Comparison of ENCODE assay signal across 8 mouse cellular contexts in genomic region chr13:52702201-52702611, GRCm38 (mm10).
DNase-seq lines count a peak whose midpoint lies in the region; ATAC-seq and TF ChIP-seq lines count a peak whose summit lies in the region.

No protein-coding gene starts in this region.

- WGBS in heart, embryonic 13.5 days = 48% methylated on average over 15 of the region's 15 CpGs
- WGBS in embryonic facial prominence, embryonic 12.5 days = 9% methylated on average over 15 of the region's 15 CpGs

- no peak overlapping the region for H3K27ac ChIP-seq in heart, embryonic 13.5 days (replicated peaks)
- H3K27ac ChIP-seq in CH12.LX (ENCODE audit: insufficient read depth, low read depth) = no peak overlapping the region
- no peak overlapping the region for H3K27ac ChIP-seq in embryonic facial prominence, embryonic 12.5 days

- 0 out of 2 replicates have a peak overlapping the region, but pooled peaks have one; percentile 7 for H3K4me2 ChIP-seq in heart, embryonic 13.5 days
- peak overlapping the region; percentile 63 for H3K4me2 ChIP-seq in CH12.LX (ENCODE audit: insufficient read depth, low read depth, poor library complexity, severe bottlenecking)
- peak overlapping the region; percentile 31; the same call in 1 of the 2 replicates for H3K4me2 ChIP-seq in embryonic facial prominence, embryonic 12.5 days (replicated peaks)

- peaks cover 7% of the 10 kb centered on the region for H3K4me1 ChIP-seq in heart, embryonic 13.5 days
- peaks cover 3 to 21% of the 10 kb centered on the region in 2 experiments; a peak in 3 of 4 replicates for H3K4me1 ChIP-seq in CH12.LX (ENCODE audit: control insufficient read depth in 1 of 2, insufficient read depth in 2 of 2)
- H3K4me1 ChIP-seq in embryonic facial prominence, embryonic 12.5 days = peaks cover 11% of the 10 kb centered on the region

- TF ChIP-seq POLR2A in CH12.LX (IDR thresholded peaks at IDR 0.05; ENCODE audit: low read depth, low read length) = no peak

- no peak overlapping the region for H3K9ac ChIP-seq in heart, embryonic 13.5 days
- no peak overlapping the region for H3K9ac ChIP-seq in CH12.LX (ENCODE audit: insufficient read depth, low read depth)
- no peak overlapping the region for H3K9ac ChIP-seq in embryonic facial prominence, embryonic 12.5 days

- no peaks in the 10 kb centered on the region for H3K79me2 ChIP-seq in CH12.LX (replicated peaks; ENCODE audit: control insufficient read depth, extremely low read depth, insufficient read depth, poor library complexity, severe bottlenecking)

- no peak; the same call in 1 of the 2 replicates for TF ChIP-seq RAD21 in CH12.LX (IDR thresholded peaks at IDR 0.05; ENCODE audit: low read depth, low read length)

- dilution Hi-C loops in CH12.LX (cut with MboI; ENCODE audit: extremely low pct_ligation_motif_present, extremely low pct_unique_long_range_greater_than_20kb, low sequenced_read_pairs) = no loop called here

- no peaks in the 10 kb centered on the region for H3K9me3 ChIP-seq in heart, embryonic 13.5 days
- H3K9me3 ChIP-seq in CH12.LX (replicated peaks; ENCODE audit: low read length) = no peaks in the 10 kb centered on the region
- no peaks in the 10 kb centered on the region for H3K9me3 ChIP-seq in embryonic facial prominence, embryonic 12.5 days

- no peak for DNase-seq in heart, adult 8-10 months (ENCODE audit: low spot score)
- peak; percentile 25 for DNase-seq in CH12.LX (ENCODE audit: extremely low read depth)
- DNase-seq in lung, postnatal 36 days = peak; percentile 15
- DNase-seq in left cerebral cortex, adult 9 months (ENCODE audit: low spot score in 2 of 2) = no peak
- no peak for DNase-seq in right cerebral cortex, adult 18-20 months
- DNase-seq in spleen, adult 18-20 months = no peak

- TF ChIP-seq CTCF in CH12.LX (conservative IDR thresholded peaks at IDR 0.05 in 1 of 2, IDR thresholded peaks at IDR 0.05 in 1 of 2; ENCODE audit: low read depth in 2 of 2, low read length in 2 of 2) = no peak

- in situ Hi-C loops in CH12.LX (cut with MboI; ENCODE audit: low pct_ligation_motif_present, low pct_unique_long_range_greater_than_20kb, low sequenced_read_pairs) = loop anchor here (10.0 kb wide), 1 partner anchor 393 kb away; no protein-coding TSS in a partner anchor

- no peaks in the 10 kb centered on the region for H3K27me3 ChIP-seq in heart, embryonic 13.5 days (replicated peaks)
- H3K27me3 ChIP-seq in CH12.LX (replicated peaks) = peaks cover 3% of the 10 kb centered on the region
- no peaks in the 10 kb centered on the region for H3K27me3 ChIP-seq in embryonic facial prominence, embryonic 12.5 days

- ATAC-seq in heart, embryonic 13.5 days (ENCODE audit: extremely low read depth, insufficient number of reproducible peaks, low FRiP score, low TSS enrichment) = no peak
- ATAC-seq in embryonic facial prominence, embryonic 12.5 days (ENCODE audit: insufficient number of reproducible peaks, insufficient read depth, low FRiP score, low TSS enrichment) = 0 out of 2 replicates have a peak, but pooled peaks have one; percentile 56

- no peaks in the 10 kb centered on the region for H3K36me3 ChIP-seq in heart, embryonic 13.5 days
- no peaks in the 10 kb centered on the region for H3K36me3 ChIP-seq in CH12.LX (replicated peaks in 1 of 2; ENCODE audit: control insufficient read depth in 1 of 2, insufficient read depth in 1 of 2, low read length in 1 of 2)
- no peaks in the 10 kb centered on the region for H3K36me3 ChIP-seq in embryonic facial prominence, embryonic 12.5 days

- no peak overlapping the region for H3K4me3 ChIP-seq in heart, embryonic 13.5 days
- no peak overlapping the region for H3K4me3 ChIP-seq in CH12.LX (replicated peaks in 1 of 3; ENCODE audit: low read depth in 2 of 3, low read length in 2 of 3, poor library complexity in 1 of 3)
- no peak overlapping the region for H3K4me3 ChIP-seq in embryonic facial prominence, embryonic 12.5 days

- TF ChIP-seq EP300 in CH12.LX (IDR thresholded peaks at IDR 0.05; ENCODE audit: low read length) = no peak

TF ChIP-seq in CH12.LX, 34 proteins besides CTCF, POLR2A, EP300 and RAD21:
- TF ChIP-seq CHD1 (IDR thresholded peaks at IDR 0.05; ENCODE audit: low read depth, low read length) (no peak), USF2 (conservative IDR thresholded peaks at IDR 0.05; ENCODE audit: low read depth, low read length) (no peak), KAT2A (IDR thresholded peaks at IDR 0.05; ENCODE audit: insufficient replicate concordance, low read length) (no peak), ZKSCAN1 (IDR thresholded peaks at IDR 0.05; ENCODE audit: borderline replicate concordance, low read depth, low read length) (no peak), ELF1 (IDR thresholded peaks at IDR 0.05; ENCODE audit: low read depth, low read length) (peak; percentile 13; the same call in 1 of the 2 replicates), JUND (conservative IDR thresholded peaks at IDR 0.05; ENCODE audit: low read depth, low read length) (no peak), POLR2AphosphoS2 (IDR thresholded peaks at IDR 0.05; ENCODE audit: low read depth, low read length) (no peak), E2F4 (IDR thresholded peaks at IDR 0.05; ENCODE audit: insufficient replicate concordance, low read depth, low read length) (no peak), PAX5 (IDR thresholded peaks at IDR 0.05; ENCODE audit: low read length) (no peak), ETS1 (conservative IDR thresholded peaks at IDR 0.05; ENCODE audit: low read depth, low read length) (peak; percentile 60), TBP (conservative IDR thresholded peaks at IDR 0.05; ENCODE audit: low read depth, low read length) (no peak), HCFC1 (IDR thresholded peaks at IDR 0.05; ENCODE audit: low read depth, low read length) (no peak), GABPA (IDR thresholded peaks at IDR 0.05; ENCODE audit: insufficient replicate concordance, low read depth, low read length) (no peak), MXI1 (IDR thresholded peaks at IDR 0.05; ENCODE audit: low read depth, low read length) (no peak), BHLHE40 (IDR thresholded peaks at IDR 0.05; ENCODE audit: low read depth, low read length) (peak; percentile 76), MAX (IDR thresholded peaks at IDR 0.05; ENCODE audit: low read length) (no peak), MEF2A (IDR thresholded peaks at IDR 0.05; ENCODE audit: borderline replicate concordance, low read depth, low read length) (peak; percentile 40; the same call in 1 of the 2 replicates), TCF12 (IDR thresholded peaks at IDR 0.05; ENCODE audit: low read depth, low read length) (peak; percentile 28; the same call in 1 of the 2 replicates), NELFE (IDR thresholded peaks at IDR 0.05; ENCODE audit: low read depth, low read length) (no peak), SMC3 (IDR thresholded peaks at IDR 0.05; ENCODE audit: low read depth, low read length) (no peak), USF1 (IDR thresholded peaks at IDR 0.05; ENCODE audit: low read depth, low read length) (no peak), MAZ (IDR thresholded peaks at IDR 0.05; ENCODE audit: low read depth, low read length) (no peak), ZMIZ1 (IDR thresholded peaks at IDR 0.05; ENCODE audit: low read depth, low read length) (no peak), MYC (IDR thresholded peaks at IDR 0.05; ENCODE audit: low read depth, low read length) (no peak), NRF1 (IDR thresholded peaks at IDR 0.05; ENCODE audit: low read depth, low read length) (no peak), SIN3A (IDR thresholded peaks at IDR 0.05; ENCODE audit: low read length) (no peak), ZNF384 (IDR thresholded peaks at IDR 0.05; ENCODE audit: low read depth, low read length) (no peak), JUN (IDR thresholded peaks at IDR 0.05; ENCODE audit: insufficient read depth, low read depth, low read length) (no peak), CHD2 (IDR thresholded peaks at IDR 0.05; ENCODE audit: low read length) (no peak), ZC3H11A (IDR thresholded peaks at IDR 0.05; ENCODE audit: low read depth, low read length) (no peak), RCOR1 (conservative IDR thresholded peaks at IDR 0.05; ENCODE audit: low read depth, low read length) (no peak), IRF4 (IDR thresholded peaks at IDR 0.05; ENCODE audit: low read depth, low read length) (0 out of 2 replicates have a peak, but pooled peaks have one; percentile 17), UBTF (IDR thresholded peaks at IDR 0.05; ENCODE audit: low read depth, low read length) (no peak), MAFK (IDR thresholded peaks at IDR 0.05; ENCODE audit: insufficient replicate concordance, low read length) (no peak)

Comparison
In these comparisons a context has a peak if more than half of its experiments do, and no peak if none do; other contexts are left out.
1. H3K4me2 ChIP-seq: peak in every context shown above with its lines; median percentile 63 in CH12.LX; 31 in embryonic facial prominence, embryonic 12.5 days; 7 in heart, embryonic 13.5 days.
2. DNase-seq: peak in CH12.LX (single experiment) and lung, postnatal 36 days (single experiment); none in heart, adult 8-10 months (single experiment), left cerebral cortex, adult 9 months (0 of 2), right cerebral cortex, adult 18-20 months (single experiment) and spleen, adult 18-20 months (0 of 2).